Mouse (Mus musculus): Measurements from ENCODE around the gene BC067074. TPM values are rescaled to one million over a fixed set of nuclear protein-coding genes. Genes with fewer than 3 reads are reported as not detected.
"Not testable (repeated sequence)": the region's sequence is repeated elsewhere in the genome, so short reads cannot be mapped to it uniquely, and the experiment has no call there.

The BC067074 gene
- total RNA-seq, 2 experiments from 2014 or later = 2.0 to 3.1 TPM

DNA sequence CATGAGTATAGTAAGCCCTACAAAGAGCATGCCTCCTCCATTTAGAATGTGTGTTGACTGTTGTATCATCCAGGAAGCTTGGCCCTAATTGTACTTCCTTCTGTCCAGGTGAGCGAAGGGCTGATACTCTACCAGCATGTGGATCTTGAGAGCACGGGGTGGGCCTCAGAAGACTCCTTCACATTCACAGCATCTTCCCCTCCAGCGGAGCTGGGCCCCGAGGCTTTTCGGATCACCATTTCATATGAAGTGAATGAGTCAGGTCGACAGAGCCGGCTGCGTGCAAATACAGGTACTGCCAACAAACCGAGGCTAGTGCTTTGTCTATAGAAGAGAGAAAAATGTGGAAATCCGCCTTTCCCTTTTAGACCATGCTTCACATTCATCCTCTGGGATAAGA, 73.0 kb downstream of the BC067074 start:
- no peak for DNase-seq
- intact Hi-C loops (cut with DNase I; ENCODE audit: low total_unique reads) = no loop called here

DNA sequence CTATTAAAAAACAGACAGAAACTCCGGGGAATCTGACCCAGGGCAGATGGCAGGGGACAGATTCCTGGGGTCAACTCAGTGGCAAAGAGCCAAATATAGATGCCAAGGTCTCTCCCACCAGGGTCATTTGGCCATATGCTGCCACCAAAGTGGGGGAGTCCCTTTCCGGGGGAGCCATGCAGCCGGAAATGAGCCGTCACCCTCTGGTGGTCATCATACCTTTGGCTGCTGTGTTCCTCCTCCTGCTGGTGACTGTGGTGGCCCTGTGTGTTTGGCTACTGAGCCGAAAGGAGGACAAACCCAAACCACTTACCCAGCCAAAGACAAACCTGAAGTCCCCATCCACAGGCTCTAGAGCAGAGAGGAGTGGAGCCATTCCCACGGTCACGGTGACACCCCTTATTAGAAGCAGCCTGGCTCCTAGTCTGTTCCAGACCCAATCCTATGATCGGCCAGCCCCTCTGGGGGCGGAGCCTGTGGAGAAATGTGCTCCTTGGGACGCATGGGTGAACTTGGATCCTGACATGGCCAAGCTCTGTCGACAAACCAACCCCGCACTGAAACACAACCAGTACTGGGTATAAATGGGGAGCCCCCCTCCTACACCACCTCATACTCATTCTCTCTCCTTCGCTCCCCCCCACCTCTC, 76.1 kb downstream of the BC067074 start:
- intact Hi-C loops (cut with DNase I; ENCODE audit: low total_unique reads) = no loop called here
- DNase-seq = no peak

DNA sequence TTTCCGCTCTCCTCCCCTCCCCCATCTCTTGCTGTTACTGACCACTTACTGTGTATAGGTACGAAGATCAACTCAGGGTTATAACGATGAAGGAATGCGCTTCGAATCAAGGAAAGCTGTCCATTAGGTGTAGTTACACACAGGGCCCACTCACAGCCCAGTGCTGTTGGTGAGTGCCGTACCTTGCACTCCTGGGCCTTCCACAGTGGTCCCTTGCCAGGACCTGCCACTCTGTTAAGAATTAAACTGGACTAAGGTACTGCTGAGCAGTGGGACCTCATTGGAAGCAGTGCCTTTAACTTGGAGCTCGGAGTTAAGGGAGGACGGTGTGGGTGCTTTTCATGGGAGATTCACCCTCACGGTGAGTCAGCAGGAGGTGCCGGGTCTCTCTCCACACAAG, 76.7 kb downstream of the BC067074 start:
- intact Hi-C loops (cut with DNase I; ENCODE audit: low total_unique reads) = no loop called here
- no peak for DNase-seq

GRCm38 (mm10) chr13:113373291-113374083, 80.5 kb downstream of the BC067074 start:
- no peak for DNase-seq
- intact Hi-C loops (cut with DNase I; ENCODE audit: low total_unique reads) = no loop called here

DNA sequence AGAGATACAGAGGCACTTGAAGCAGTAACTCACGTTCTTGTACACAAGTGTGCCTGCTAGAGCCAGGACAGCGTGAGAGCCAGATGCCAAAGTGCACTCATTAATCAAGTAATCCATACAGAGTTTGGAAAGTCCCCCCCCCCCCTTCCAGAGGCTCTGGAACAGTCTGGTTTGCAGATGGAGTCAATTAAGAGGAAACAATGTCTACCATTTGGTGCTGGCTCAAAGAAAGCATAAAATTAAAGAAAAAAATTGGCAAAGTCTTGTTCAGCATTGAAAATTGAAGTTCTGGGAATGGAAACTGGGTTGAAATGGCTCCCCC, 81.1 kb downstream of the BC067074 start:
- no peak for DNase-seq
- intact Hi-C loops (cut with DNase I; ENCODE audit: low total_unique reads) = no loop called here

DNA sequence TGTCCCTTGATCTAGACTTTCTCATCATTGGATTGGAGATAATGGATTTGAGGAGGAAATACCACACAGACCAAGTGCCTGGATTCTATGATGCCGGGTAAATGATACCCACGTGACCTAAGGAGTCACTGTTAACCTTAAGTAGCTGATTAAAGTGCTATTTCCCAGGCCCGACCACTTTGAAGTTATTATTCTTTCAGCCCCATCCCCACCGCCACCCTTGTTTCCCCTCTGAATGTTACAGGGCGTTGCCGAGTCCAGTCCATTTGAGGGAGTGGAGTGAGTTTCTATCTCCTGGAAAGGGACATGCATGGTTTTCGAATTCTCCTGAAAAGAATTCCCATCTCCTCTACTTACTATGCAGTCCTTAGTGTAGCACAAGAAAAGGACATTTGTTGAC, 84.7 kb downstream of the BC067074 start:
- intact Hi-C loops (cut with DNase I; ENCODE audit: low total_unique reads) = no loop called here
- DNase-seq = no peak

- DNase-seq = no peak
- intact Hi-C loops (cut with DNase I; ENCODE audit: low total_unique reads) = no loop called here
Observed at GRCm38 (mm10) chr13:113378980-113379410, 86.0 kb downstream of the BC067074 start.

DNA sequence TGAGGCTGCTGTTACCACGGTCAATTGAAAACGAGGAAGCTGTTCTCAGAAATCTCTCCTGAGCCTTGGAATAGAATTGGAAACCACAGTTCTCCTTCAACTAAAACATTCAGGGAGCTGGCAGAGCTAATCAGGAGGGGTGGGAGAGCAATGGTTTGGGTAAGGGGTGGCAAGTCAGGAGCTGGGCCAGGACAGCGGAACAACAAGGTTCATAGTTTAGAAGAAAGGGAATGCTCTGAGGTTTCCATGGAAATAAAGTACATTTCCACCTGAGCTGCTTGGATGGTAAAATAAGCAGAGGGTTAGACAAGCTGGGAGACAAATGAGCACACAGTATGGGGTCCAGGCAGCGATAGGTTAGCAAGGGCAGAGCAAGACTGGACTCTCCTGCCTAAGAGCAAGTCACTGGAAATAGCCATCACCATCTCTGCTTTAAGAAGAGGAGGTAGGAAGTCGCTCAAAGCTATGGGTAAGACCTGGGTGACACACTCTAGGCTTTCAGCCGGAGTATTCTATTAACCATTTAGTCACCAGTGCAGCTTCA, 86.9 kb downstream of the BC067074 start:
- intact Hi-C loops (cut with DNase I; ENCODE audit: low total_unique reads) = no loop called here
- no peak for DNase-seq

- intact Hi-C loops (cut with DNase I; ENCODE audit: low total_unique reads) = no loop called here
- DNase-seq = no peak
Observed at GRCm38 (mm10) chr13:113381710-113382109, 88.8 kb downstream of the BC067074 start.

- DNase-seq = no peak
- intact Hi-C loops (cut with DNase I; ENCODE audit: low total_unique reads) = no loop called here
Observed at GRCm38 (mm10) chr13:113382201-113382600, 89.2 kb downstream of the BC067074 start.

DNA sequence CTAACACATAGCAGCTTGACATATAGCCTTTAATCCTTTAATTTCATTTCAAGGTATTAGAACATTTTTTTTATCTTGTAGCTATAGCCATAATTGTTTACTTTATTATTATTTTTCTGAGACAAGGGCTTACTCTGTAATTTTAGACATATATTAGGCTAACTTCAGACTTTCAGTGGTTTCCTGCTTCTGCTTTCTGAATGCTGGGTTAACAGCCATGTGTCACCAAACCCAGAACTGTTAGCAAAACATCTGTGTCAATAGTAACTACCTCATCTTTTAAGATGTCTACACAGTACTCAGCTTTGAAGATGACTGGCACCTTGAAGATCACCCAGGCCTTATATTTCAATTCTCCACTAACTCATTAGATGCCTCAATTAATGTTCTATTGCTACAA, 89.8 kb downstream of the BC067074 start:
- intact Hi-C loops (cut with DNase I; ENCODE audit: low total_unique reads); DNase-seq: not testable (repeated sequence)

- intact Hi-C loops (cut with DNase I; ENCODE audit: low total_unique reads) = no loop called here
Observed at GRCm38 (mm10) chr13:113393386-113393785, 100.4 kb downstream of the BC067074 start.

GRCm38 (mm10) chr13:113394591-113394990, 101.6 kb downstream of the BC067074 start:
- DNase-seq = peak; percentile 82
- intact Hi-C loops (cut with DNase I; ENCODE audit: low total_unique reads) = no loop called here

More at GRCm38 (mm10) chr13:113393386-113393785, 100.4 kb downstream of the BC067074 start:
- DNase-seq = no peak

- no peak for DNase-seq
- intact Hi-C loops (cut with DNase I; ENCODE audit: low total_unique reads) = no loop called here
Observed at GRCm38 (mm10) chr13:113397006-113397520, 104.1 kb downstream of the BC067074 start.

DNA sequence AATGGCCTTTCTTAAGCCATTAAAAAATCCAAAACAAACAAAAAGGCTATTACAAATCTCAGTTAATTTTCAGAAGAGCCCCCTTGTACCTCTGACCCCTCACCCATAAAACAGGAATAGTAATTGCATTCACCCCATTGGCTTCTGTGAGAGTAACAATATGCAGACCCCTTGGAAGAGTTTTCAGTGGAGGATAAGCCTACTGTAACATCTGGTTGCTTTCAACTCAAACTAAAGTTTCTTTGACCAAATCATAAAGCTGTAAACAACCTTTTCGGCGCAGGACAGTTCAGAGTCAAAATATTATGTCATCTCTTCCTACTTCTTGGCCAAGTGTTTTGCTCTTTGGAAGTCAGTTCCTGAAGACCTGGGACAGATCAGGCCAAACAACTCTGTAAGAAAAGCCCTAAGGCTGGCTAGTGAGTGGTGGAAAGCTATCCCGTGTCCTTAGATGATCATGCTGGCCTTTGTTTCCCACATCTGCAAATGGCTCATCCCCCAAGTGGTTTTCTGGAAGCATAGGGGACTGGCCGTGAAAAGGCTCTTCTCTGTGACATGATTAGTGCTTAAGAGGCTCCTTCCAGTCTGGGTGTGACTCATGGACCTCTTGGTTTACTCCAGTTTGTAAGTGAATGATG, 108.5 kb downstream of the BC067074 start:
- intact Hi-C loops (cut with DNase I; ENCODE audit: low total_unique reads) = no loop called here
- peak; percentile 9 for DNase-seq

DNA sequence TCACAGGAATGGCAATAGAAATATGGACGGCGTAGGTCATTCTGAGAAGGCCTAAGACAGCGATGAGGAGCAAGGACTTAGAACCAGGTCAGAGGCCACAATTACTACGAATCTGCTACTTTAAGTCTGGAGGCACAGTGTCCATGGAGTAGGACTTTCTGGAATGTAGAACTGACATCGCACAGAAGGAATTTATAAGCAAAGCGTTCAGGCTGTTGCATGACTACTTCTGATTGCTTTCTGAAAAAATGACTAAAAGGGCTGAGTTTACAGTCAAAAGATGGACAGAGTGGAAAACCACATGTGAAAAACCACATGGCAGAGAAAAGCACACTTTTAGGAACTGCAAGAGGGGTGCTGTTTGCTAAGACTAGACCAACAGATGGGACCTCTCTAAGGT, 110.7 kb downstream of the BC067074 start:
- no peak for DNase-seq
- intact Hi-C loops (cut with DNase I; ENCODE audit: low total_unique reads) = no loop called here

DNA sequence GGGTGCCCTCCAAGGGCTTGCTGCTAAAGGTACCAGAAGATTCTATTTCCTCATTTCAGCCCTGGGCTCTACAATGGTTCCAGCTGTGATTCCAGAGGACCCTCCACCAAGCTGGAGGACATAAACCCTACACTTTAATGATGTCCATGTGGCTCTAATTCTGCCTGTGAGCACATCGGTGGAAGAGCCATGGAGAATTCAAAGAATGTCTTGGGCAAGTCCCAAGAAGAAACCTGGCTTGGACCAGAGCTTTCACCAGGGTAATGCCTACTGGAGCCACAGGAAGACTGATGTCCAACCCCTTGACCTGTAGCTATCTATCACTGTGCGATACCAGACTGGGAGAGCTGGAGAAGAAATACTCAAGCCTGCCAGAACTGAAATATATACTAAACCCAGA, 111.2 kb downstream of the BC067074 start:
- intact Hi-C loops (cut with DNase I; ENCODE audit: low total_unique reads) = no loop called here
- DNase-seq = no peak

GRCm38 (mm10) chr13:113409941-113410340, 117.0 kb downstream of the BC067074 start:
- intact Hi-C loops (cut with DNase I; ENCODE audit: low total_unique reads) = no loop called here
- DNase-seq = no peak

DNA sequence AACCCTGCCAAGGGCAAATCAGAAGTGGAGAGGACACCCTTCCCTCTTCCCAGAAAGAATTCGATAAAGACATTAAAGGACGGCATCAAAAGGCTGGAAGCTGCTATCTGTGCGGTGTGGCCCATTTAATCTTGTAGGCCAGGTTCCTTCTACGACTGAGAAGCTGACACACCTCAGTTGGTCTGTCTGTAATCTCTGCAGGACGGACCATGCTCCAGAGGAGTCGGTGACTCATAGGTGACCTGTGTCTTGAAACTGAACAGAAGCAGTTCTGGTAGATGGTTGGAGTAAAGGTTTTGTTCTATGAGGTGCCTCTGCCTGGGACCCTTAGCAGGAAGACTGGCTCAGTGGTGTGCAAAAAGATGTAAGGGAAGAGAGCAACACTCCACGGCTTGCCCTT, 122.6 kb downstream of the BC067074 start:
- DNase-seq = no peak
- intact Hi-C loops (cut with DNase I; ENCODE audit: low total_unique reads) = no loop called here

GRCm38 (mm10) chr13:113416986-113417385, 124.0 kb downstream of the BC067074 start:
- intact Hi-C loops (cut with DNase I; ENCODE audit: low total_unique reads) = no loop called here
- no peak for DNase-seq
